Mouse (Mus musculus): ENCODE results near the gene Ciita.

DNA sequence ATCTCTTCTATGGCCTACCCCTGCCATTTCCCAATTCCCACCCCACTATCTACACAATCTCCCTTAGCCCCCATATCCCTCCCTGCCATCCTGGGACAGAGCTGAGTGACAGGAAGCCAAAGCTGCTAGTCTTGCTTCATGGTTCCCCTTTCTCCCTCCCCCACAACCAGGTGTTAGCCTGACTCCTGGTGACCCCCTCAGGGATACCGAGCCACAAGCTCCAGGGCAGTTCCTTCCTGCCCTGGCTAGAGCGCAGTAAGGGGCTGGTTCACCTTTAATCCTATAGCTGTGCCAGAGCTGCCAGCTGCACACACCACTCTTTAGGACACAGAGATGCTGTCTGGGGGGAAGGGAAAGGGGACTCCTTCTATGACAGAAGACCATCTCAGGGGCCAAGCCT is 32.1 kb upstream of the Ciita start:
- TF ChIP-seq CTCF (IDR thresholded peaks at IDR 0.05; ENCODE audit: low read depth, low read length) (no peak), TAL1 (conservative IDR thresholded peaks at IDR 0.05; ENCODE audit: low read depth, low read length) (no peak), POLR2AphosphoS5 (IDR thresholded peaks at IDR 0.05; ENCODE audit: insufficient replicate concordance, low read depth, low read length) (no peak)
